ENCODE assay signal across 8 mouse cellular contexts in the genomic region with DNA sequence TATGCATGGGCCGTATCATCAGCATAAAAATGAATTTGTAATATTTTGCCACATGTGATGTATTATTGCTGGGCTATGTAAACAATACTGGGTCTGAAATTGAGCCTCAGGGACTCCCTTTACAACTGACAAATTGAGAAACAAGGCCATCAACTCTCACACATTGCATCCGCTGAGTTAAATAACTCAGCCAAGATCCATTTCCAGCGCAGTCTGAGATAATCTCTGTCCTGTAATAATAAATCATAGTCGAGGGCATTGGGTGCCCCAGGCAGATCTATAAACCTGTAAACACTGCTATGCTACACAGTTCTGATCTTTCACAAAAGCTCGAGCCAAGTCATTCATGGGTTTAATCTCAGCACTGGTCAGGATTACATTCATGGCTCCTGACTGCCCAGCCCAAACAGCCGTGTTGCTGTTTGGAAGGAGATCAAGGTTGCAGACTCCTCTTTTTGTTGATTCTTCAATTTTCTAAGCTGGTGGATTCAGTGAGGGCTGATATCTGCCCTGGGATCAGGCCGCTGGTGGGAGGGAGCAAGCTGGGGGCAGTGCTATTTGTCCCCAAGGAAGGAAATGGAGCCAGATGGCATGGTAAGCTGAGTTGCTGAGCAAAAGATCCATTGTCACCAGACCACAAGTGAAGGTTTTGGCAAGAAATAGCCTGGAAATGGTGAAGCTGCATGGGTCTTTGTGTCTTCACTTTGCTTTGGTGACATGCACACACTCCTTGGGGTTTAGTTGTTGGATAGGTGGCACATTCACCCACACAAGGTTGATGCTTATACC.
DNase-seq lines count a peak whose midpoint lies in the region; ATAC-seq lines count a peak whose summit lies in the region.

No protein-coding gene starts in this region.

- H3K4me1 ChIP-seq in kidney, embryonic 14.5 days (ENCODE audit: control insufficient read depth, insufficient read depth, low read length), result peaks cover 17% of the 10 kb centered on the region; the same call in 1 of the 2 replicates
- H3K4me1 ChIP-seq in hindbrain, embryonic 11.5 days (replicated peaks; ENCODE audit: control insufficient read depth, insufficient read depth, low read length), result peaks cover 17% of the 10 kb centered on the region
- H3K4me1 ChIP-seq in midbrain, embryonic 16.5 days (ENCODE audit: control insufficient read depth, insufficient read depth, low read length), result peaks cover 13% of the 10 kb centered on the region

- H3K36me3 ChIP-seq in kidney, embryonic 14.5 days (ENCODE audit: control insufficient read depth, insufficient read depth, low read length), result no peaks in the 10 kb centered on the region
- H3K36me3 ChIP-seq in hindbrain, embryonic 11.5 days (ENCODE audit: control insufficient read depth, insufficient read depth, low read length), result no peaks in the 10 kb centered on the region
- no peaks in the 10 kb centered on the region for H3K36me3 ChIP-seq in midbrain, embryonic 16.5 days (ENCODE audit: control insufficient read depth, insufficient read depth, low read length)

- H3K9me3 ChIP-seq in kidney, embryonic 14.5 days (ENCODE audit: control insufficient read depth, low read length), result no peaks in the 10 kb centered on the region
- no peaks in the 10 kb centered on the region for H3K9me3 ChIP-seq in hindbrain, embryonic 11.5 days (ENCODE audit: control insufficient read depth, low read length)
- no peaks in the 10 kb centered on the region for H3K9me3 ChIP-seq in midbrain, embryonic 16.5 days (replicated peaks; ENCODE audit: control insufficient read depth, low read length, poor library complexity, severe bottlenecking)

- ATAC-seq in kidney, embryonic 14.5 days (ENCODE audit: low FRiP score, low TSS enrichment), result no peak; the same call in 1 of the 2 replicates
- peak; percentile 83 for ATAC-seq in common myeloid progenitor, adult 5-6 weeks (replicated peaks; ENCODE audit: low read depth, poor library complexity, severe bottlenecking)
- ATAC-seq in hindbrain, embryonic 11.5 days (ENCODE audit: low FRiP score), result peak; percentile 55
- peak; percentile 68 for ATAC-seq in midbrain, embryonic 16.5 days
- ATAC-seq in monocyte, adult 5-6 weeks (replicated peaks; ENCODE audit: insufficient number of reproducible peaks, low FRiP score, low TSS enrichment, poor library complexity, severe bottlenecking), result no peak

- no peak overlapping the region for H3K4me3 ChIP-seq in kidney, embryonic 14.5 days (ENCODE audit: low read length)
- no peak overlapping the region for H3K4me3 ChIP-seq in hindbrain, embryonic 11.5 days (ENCODE audit: low read depth, low read length)
- H3K4me3 ChIP-seq in midbrain, embryonic 16.5 days (ENCODE audit: low read depth, low read length), result no peak overlapping the region

- no peak for DNase-seq in kidney, adult 18-20 months
- peak; percentile 26 for DNase-seq in hindbrain, embryonic 11.5 days (ENCODE audit: low spot score)
- no peak for DNase-seq in left cerebral cortex, postnatal 14 days (ENCODE audit: low spot score in 2 of 2)
- DNase-seq in cerebellum, postnatal 25 days, result no peak

- intact Hi-C loops in left cerebral cortex, postnatal 14 days (cut with DNase I), result no loop called here

- no peak overlapping the region for H3K9ac ChIP-seq in kidney, embryonic 14.5 days (ENCODE audit: low read depth, low read length)
- no peak overlapping the region for H3K9ac ChIP-seq in hindbrain, embryonic 11.5 days (ENCODE audit: low read depth, low read length)
- H3K9ac ChIP-seq in midbrain, embryonic 16.5 days (ENCODE audit: low read depth, low read length), result no peak overlapping the region

- peak overlapping the region; percentile 47; the same call in 1 of the 2 replicates for H3K27ac ChIP-seq in kidney, embryonic 14.5 days (ENCODE audit: low read depth, low read length)
- peak overlapping the region; percentile 78 for H3K27ac ChIP-seq in hindbrain, embryonic 11.5 days (ENCODE audit: low read depth, low read length)
- peak overlapping the region; percentile 1; the same call in 1 of the 2 replicates for H3K27ac ChIP-seq in midbrain, embryonic 16.5 days (ENCODE audit: low read length)

- 38% methylated on average over 7 of the region's 7 CpGs for WGBS in kidney, embryonic 14.5 days
- WGBS in hindbrain, embryonic 11.5 days, result 49% methylated on average over 7 of the region's 7 CpGs
- WGBS in midbrain, embryonic 16.5 days, result 30% methylated on average over 7 of the region's 7 CpGs

- H3K27me3 ChIP-seq in kidney, embryonic 14.5 days (ENCODE audit: control insufficient read depth, insufficient read depth, low read length), result no peaks in the 10 kb centered on the region
- no peaks in the 10 kb centered on the region for H3K27me3 ChIP-seq in hindbrain, embryonic 11.5 days (ENCODE audit: control insufficient read depth, insufficient read depth, low read length)
- no peaks in the 10 kb centered on the region; the same call in 1 of the 2 replicates for H3K27me3 ChIP-seq in midbrain, embryonic 16.5 days (ENCODE audit: control insufficient read depth, insufficient read depth, low read depth, low read length)

- H3K4me2 ChIP-seq in kidney, embryonic 14.5 days (replicated peaks; ENCODE audit: low read depth, low read length), result no peak overlapping the region
- no peak overlapping the region for H3K4me2 ChIP-seq in hindbrain, embryonic 11.5 days (replicated peaks; ENCODE audit: low read depth, low read length)
- no peak overlapping the region for H3K4me2 ChIP-seq in midbrain, embryonic 16.5 days (ENCODE audit: low read length)

Comparison
In these comparisons a context has a peak if more than half of its experiments do, and no peak if none do; other contexts are left out.
1. ATAC-seq: peak in common myeloid progenitor, adult 5-6 weeks (single experiment), hindbrain, embryonic 11.5 days (single experiment) and midbrain, embryonic 16.5 days (single experiment); none in kidney, embryonic 14.5 days (single experiment) and monocyte, adult 5-6 weeks (single experiment).
2. H3K27ac ChIP-seq: peak in every context shown above with its lines; median percentile 78 in hindbrain, embryonic 11.5 days; 47 in kidney, embryonic 14.5 days; 1 in midbrain, embryonic 16.5 days.